14 mouse cellular contexts compared by ENCODE assay signal in the genomic region with DNA sequence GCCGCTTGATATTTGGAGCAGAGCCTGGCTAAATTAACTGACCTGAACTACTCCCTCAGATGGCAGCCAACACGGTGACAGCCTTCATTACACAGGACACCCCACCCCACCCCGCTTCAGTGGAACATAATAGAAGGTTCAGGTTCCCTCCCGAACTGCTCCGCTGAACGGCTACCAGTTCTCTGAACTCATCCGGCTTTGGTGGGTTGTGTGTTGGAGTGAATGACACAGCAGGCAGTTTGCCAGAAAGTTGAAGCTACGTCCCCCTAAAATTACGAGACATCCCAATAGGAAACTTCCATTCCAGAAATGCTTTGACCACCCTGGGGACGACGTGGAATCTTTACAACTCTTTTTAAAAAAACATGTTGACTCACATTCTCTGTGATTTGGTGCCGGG. TPM values are rescaled to one million over a fixed set of nuclear protein-coding genes. Genes with fewer than 3 reads are reported as not detected.
DNase-seq lines count a peak whose midpoint lies in the region; ATAC-seq and TF ChIP-seq lines count a peak whose summit lies in the region.
"Had no signal": no experiment of that assay in that cellular context is flagged by ENCODE, and none has a peak within 500 bp of the region (broad histone marks: within the 10 kb centered on the region; RNA-seq: fewer than 3 reads in every experiment).

No protein-coding gene starts in this region.

- no peak overlapping the region for H3K9ac ChIP-seq in forebrain, embryonic 14.5 days (ENCODE audit: low read length)
- H3K9ac ChIP-seq: midbrain, embryonic 15.5 days had no signal

- H3K4me2 ChIP-seq in forebrain, embryonic 14.5 days (ENCODE audit: low read length) = peak overlapping the region; percentile 11
- H3K4me2 ChIP-seq: midbrain, embryonic 15.5 days had no signal

- TF ChIP-seq CTCF in small intestine, adult 2 months (IDR thresholded peaks at IDR 0.05; ENCODE audit: extremely low read depth, insufficient read length, insufficient replicate concordance, low read depth, low read length) = no peak

- 19% methylated on average over 12 of the region's 12 CpGs for WGBS in forebrain, embryonic 14.5 days
- 77% methylated on average over 12 of the region's 12 CpGs for WGBS in small intestine, adult 2 months

- no peaks in the 10 kb centered on the region for H3K9me3 ChIP-seq in forebrain, embryonic 14.5 days (replicated peaks; ENCODE audit: control insufficient read depth, low read length)
- H3K9me3 ChIP-seq: midbrain, embryonic 15.5 days had no signal

- H3K27me3 ChIP-seq in forebrain, embryonic 14.5 days (replicated peaks; ENCODE audit: control insufficient read depth, insufficient read depth, low read length) = 0 out of 2 replicates have a peak, but pooled peaks cover 3% of the 10 kb centered on the region
- H3K27me3 ChIP-seq in small intestine, adult 2 months (ENCODE audit: control insufficient read depth, insufficient read depth, low read length) = no peaks in the 10 kb centered on the region
- H3K27me3 ChIP-seq: midbrain, embryonic 15.5 days had no signal

- H3K27ac ChIP-seq in forebrain, embryonic 14.5 days (ENCODE audit: low read depth, low read length) = no peak overlapping the region
- peak overlapping the region; percentile 90; the same call in 1 of the 2 replicates for H3K27ac ChIP-seq in small intestine, adult 2 months (ENCODE audit: insufficient read depth, low read depth, low read length)
- H3K27ac ChIP-seq: layer of hippocampus, adult 2 months; midbrain, embryonic 15.5 days had no signal

- peak; percentile 84 for ATAC-seq in forebrain, embryonic 14.5 days
- ATAC-seq: midbrain, embryonic 15.5 days had no signal

- H3K36me3 ChIP-seq in forebrain, embryonic 14.5 days (ENCODE audit: control insufficient read depth, insufficient read depth, low read length) = no peaks in the 10 kb centered on the region
- peaks cover 20% of the 10 kb centered on the region for H3K36me3 ChIP-seq in small intestine, adult 2 months (ENCODE audit: control insufficient read depth, insufficient read depth, low read length)
- H3K36me3 ChIP-seq: midbrain, embryonic 15.5 days had no signal

- no peak for TF ChIP-seq POLR2A in small intestine, adult 2 months (IDR thresholded peaks at IDR 0.05; ENCODE audit: low read depth, low read length)

- DNase-seq in gastrocnemius, adult 18-20 months (ENCODE audit: low spot score) = peak; percentile 2
- no peak for DNase-seq in gastrocnemius, postnatal 25 days
- DNase-seq in kidney, postnatal 14 days = peak; percentile 11
- DNase-seq in kidney, adult 9 months = no peak
- peak; percentile 72 for DNase-seq in forebrain, embryonic 14.5 days (ENCODE audit: low spot score)
- no peak for DNase-seq in left cerebral cortex, adult 18-20 months (ENCODE audit: low spot score in 2 of 2)
- no peak for DNase-seq in natural killer cell, adult 2 months (ENCODE audit: low spot score in 2 of 2)
- DNase-seq: adrenal gland, adult 2 months; left cerebral cortex, postnatal 4 days; lung, postnatal 14 days; right cerebral cortex, postnatal 4 days had no signal

- no peak overlapping the region for H3K4me3 ChIP-seq in forebrain, embryonic 14.5 days (ENCODE audit: low read depth, low read length)
- no peak overlapping the region for H3K4me3 ChIP-seq in small intestine, adult 2 months (ENCODE audit: low read depth, low read length)
- H3K4me3 ChIP-seq: layer of hippocampus, adult 2 months; midbrain, embryonic 15.5 days had no signal

- H3K4me1 ChIP-seq in forebrain, embryonic 14.5 days (ENCODE audit: control insufficient read depth, insufficient read depth, low read length) = peaks cover 16% of the 10 kb centered on the region
- peaks cover 8% of the 10 kb centered on the region for H3K4me1 ChIP-seq in small intestine, adult 2 months (ENCODE audit: control insufficient read depth, insufficient read depth, insufficient read length, low read length)
- H3K4me1 ChIP-seq: midbrain, embryonic 15.5 days had no signal

RNA-seq across cellular contexts. Expression of a gene that starts 53.8 kb away (rescaled TPM):
- total RNA-seq in gastrocnemius, adult 18-20 months (2021) = 10 to 100 TPM; 55.9 to 61.3 TPM
- total RNA-seq in gastrocnemius, postnatal 25 days (2021) = 10 to 100 TPM; 48.7 to 53.6 TPM
- polyA plus RNA-seq in forebrain, embryonic 14.5 days (2014; fragmentation: Nextera tagmentation; extraction: Ambion mirVana) = 69.1 and 72.0 TPM in 2 replicates
- polyA plus RNA-seq in small intestine, adult 2 months (2012; rRNA removed) = 71.1 and 134 TPM in 2 replicates
- total RNA-seq in left cerebral cortex, adult 18-20 months (2021) = 10 to 100 TPM; 89.9 to 92.1 TPM

Comparison
In these comparisons a context has a peak if more than half of its experiments do, and no peak if none do; other contexts are left out.
1. DNase-seq: peak in gastrocnemius, adult 18-20 months (single experiment), kidney, postnatal 14 days (single experiment) and forebrain, embryonic 14.5 days (single experiment); none in gastrocnemius, postnatal 25 days (single experiment), kidney, adult 9 months (single experiment), left cerebral cortex, adult 18-20 months (0 of 2) and natural killer cell, adult 2 months (0 of 2).